Mouse (Mus musculus) cerebellum, adult 2 months (tissue): ENCODE results near the gene Lrrc36.

Source experiments
- CTCF ChIP-seq: fragments of 200-500 bp; IDR thresholded peaks from 2 replicates; pipeline ENCODE4 v1.5.1; 2011; ENCODE audit warnings: low read depth, mild to moderate bottlenecking, control low read depth, low read length, moderate library complexity, borderline replicate concordance; ENCODE audit not compliant: insufficient read depth
- POLR2A ChIP-seq: fragments of 200-500 bp; IDR thresholded peaks from 2 replicates; pipeline ENCODE4 v1.6.1; 2011; ENCODE audit warnings: low read length, control low read depth, borderline replicate concordance; ENCODE audit not compliant: insufficient read depth

DNA sequence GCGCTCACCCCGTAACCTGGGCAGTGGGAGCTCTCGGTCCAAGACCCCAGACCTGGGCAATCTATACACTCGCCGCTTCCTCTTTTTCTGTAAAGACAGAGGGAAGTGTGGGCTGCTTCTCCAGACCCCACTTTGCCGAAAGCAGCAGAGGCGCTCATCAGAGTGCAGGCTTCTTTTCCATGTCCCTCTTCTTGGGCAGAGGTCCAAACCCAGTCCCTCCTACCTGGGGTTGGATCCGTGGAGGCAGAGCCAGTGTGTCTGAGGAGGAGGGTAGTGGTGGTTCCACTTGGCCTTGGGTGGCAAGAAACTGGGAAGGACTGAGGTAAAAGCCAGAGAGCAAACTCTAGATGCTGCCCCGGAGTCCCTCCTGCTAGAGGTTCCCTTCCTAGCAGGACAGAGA is 59.6 kb downstream of the Lrrc36 start:
- TF ChIP-seq POLR2A, result no peak
- TF ChIP-seq CTCF, result no peak
